13 mouse cellular contexts compared by ENCODE assay signal in the genomic region with DNA sequence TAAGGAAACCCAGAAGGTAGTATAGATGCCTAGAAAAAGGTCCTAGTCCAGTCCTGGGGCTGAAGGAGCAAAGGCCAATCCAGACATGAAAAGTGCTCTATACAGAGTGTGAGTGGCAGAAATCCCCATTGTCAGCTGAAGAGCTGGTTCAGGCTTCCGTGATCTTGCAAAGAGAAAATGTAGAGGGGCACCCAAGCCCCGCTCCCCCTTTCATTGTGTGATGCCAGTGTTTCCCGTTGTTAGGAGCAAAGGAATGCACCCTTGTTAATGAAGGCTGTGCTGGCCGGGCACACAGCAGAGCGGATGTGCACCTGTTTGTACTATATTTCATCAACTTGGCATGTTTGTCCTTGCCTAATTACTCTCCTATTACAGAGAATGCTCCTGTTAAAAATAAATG.
DNase-seq lines count a peak whose midpoint lies in the region; ATAC-seq lines count a peak whose summit lies in the region.
"Had no signal": no experiment of that assay in that cellular context is flagged by ENCODE, and none has a peak within 500 bp of the region (broad histone marks: within the 10 kb centered on the region; RNA-seq: fewer than 3 reads in every experiment).

No protein-coding gene starts in this region.

- H3K27me3 ChIP-seq in embryonic facial prominence, embryonic 14.5 days (replicated peaks; ENCODE audit: control insufficient read depth, insufficient read depth, low read length), result no peaks in the 10 kb centered on the region
- no peaks in the 10 kb centered on the region for H3K27me3 ChIP-seq in hindbrain, embryonic 11.5 days (ENCODE audit: control insufficient read depth, insufficient read depth, low read length)
- H3K27me3 ChIP-seq in midbrain, embryonic 13.5 days, result no peaks in the 10 kb centered on the region
- no peaks in the 10 kb centered on the region for H3K27me3 ChIP-seq in kidney, embryonic 16.5 days (ENCODE audit: insufficient read depth, low read length)
- H3K27me3 ChIP-seq in intestine, embryonic 16.5 days (replicated peaks; ENCODE audit: control insufficient read depth, insufficient read depth, low read length), result no peaks in the 10 kb centered on the region
- H3K27me3 ChIP-seq: limb, embryonic 12.5 days had no signal

- H3K27ac ChIP-seq in embryonic facial prominence, embryonic 14.5 days (replicated peaks; ENCODE audit: low read depth, low read length), result no peak overlapping the region
- no peak overlapping the region for H3K27ac ChIP-seq in hindbrain, embryonic 11.5 days (ENCODE audit: low read depth, low read length)
- no peak overlapping the region for H3K27ac ChIP-seq in midbrain, embryonic 13.5 days
- H3K27ac ChIP-seq in kidney, embryonic 16.5 days (ENCODE audit: low read length), result no peak overlapping the region
- no peak overlapping the region for H3K27ac ChIP-seq in intestine, embryonic 16.5 days (ENCODE audit: low read length)
- H3K27ac ChIP-seq: kidney, postnatal 0 days; limb, embryonic 12.5 days; stomach, postnatal 0 days had no signal

- DNase-seq in embryonic facial prominence, embryonic 14.5 days (ENCODE audit: low spot score), result peak; percentile 20
- DNase-seq in hindbrain, embryonic 11.5 days (ENCODE audit: low spot score), result peak; percentile 54
- DNase-seq in retina, postnatal 1 day, result peak; percentile 69
- DNase-seq in right cerebral cortex, postnatal 25 days, result no peak
- DNase-seq: cerebellum, adult 9-10 months; heart, postnatal 36 days; lung, adult 18-20 months had no signal

- no peak overlapping the region for H3K4me3 ChIP-seq in embryonic facial prominence, embryonic 14.5 days (ENCODE audit: low read depth, low read length)
- no peak overlapping the region for H3K4me3 ChIP-seq in hindbrain, embryonic 11.5 days (ENCODE audit: low read depth, low read length)
- H3K4me3 ChIP-seq in midbrain, embryonic 13.5 days (replicated peaks), result no peak overlapping the region
- H3K4me3 ChIP-seq in kidney, embryonic 16.5 days (ENCODE audit: low read length), result no peak overlapping the region
- H3K4me3 ChIP-seq in intestine, embryonic 16.5 days (ENCODE audit: low read length), result no peak overlapping the region
- H3K4me3 ChIP-seq: limb, embryonic 12.5 days had no signal

- no peak for ATAC-seq in embryonic facial prominence, embryonic 14.5 days (ENCODE audit: low read depth)
- peak; percentile 92 for ATAC-seq in hindbrain, embryonic 11.5 days (ENCODE audit: low FRiP score)
- peak; percentile 97 for ATAC-seq in midbrain, embryonic 13.5 days
- ATAC-seq in kidney, embryonic 16.5 days (ENCODE audit: low FRiP score, low TSS enrichment), result no peak
- ATAC-seq in intestine, embryonic 16.5 days, result no peak

- no peaks in the 10 kb centered on the region for H3K4me1 ChIP-seq in embryonic facial prominence, embryonic 14.5 days (ENCODE audit: control insufficient read depth, insufficient read depth, low read length)
- H3K4me1 ChIP-seq in hindbrain, embryonic 11.5 days (replicated peaks; ENCODE audit: control insufficient read depth, insufficient read depth, low read length), result no peaks in the 10 kb centered on the region
- H3K4me1 ChIP-seq in midbrain, embryonic 13.5 days (replicated peaks), result peaks cover 13% of the 10 kb centered on the region
- no peaks in the 10 kb centered on the region for H3K4me1 ChIP-seq in kidney, embryonic 16.5 days (ENCODE audit: insufficient read depth, low read length)
- H3K4me1 ChIP-seq in intestine, embryonic 16.5 days (ENCODE audit: control insufficient read depth, insufficient read depth, low read length), result no peaks in the 10 kb centered on the region

- no peaks in the 10 kb centered on the region for H3K36me3 ChIP-seq in embryonic facial prominence, embryonic 14.5 days (ENCODE audit: control insufficient read depth, insufficient read depth, low read length)
- H3K36me3 ChIP-seq in hindbrain, embryonic 11.5 days (ENCODE audit: control insufficient read depth, insufficient read depth, low read length), result no peaks in the 10 kb centered on the region
- H3K36me3 ChIP-seq in midbrain, embryonic 13.5 days, result no peaks in the 10 kb centered on the region
- no peaks in the 10 kb centered on the region for H3K36me3 ChIP-seq in kidney, embryonic 16.5 days (ENCODE audit: insufficient read depth, low read length)
- no peaks in the 10 kb centered on the region for H3K36me3 ChIP-seq in intestine, embryonic 16.5 days (ENCODE audit: control insufficient read depth, insufficient read depth, low read length)
- H3K36me3 ChIP-seq: limb, embryonic 12.5 days had no signal

- H3K9ac ChIP-seq in embryonic facial prominence, embryonic 14.5 days (ENCODE audit: low read depth, low read length), result no peak overlapping the region
- no peak overlapping the region for H3K9ac ChIP-seq in hindbrain, embryonic 11.5 days (ENCODE audit: low read depth, low read length)
- no peak overlapping the region for H3K9ac ChIP-seq in midbrain, embryonic 13.5 days (replicated peaks)
- H3K9ac ChIP-seq in kidney, embryonic 16.5 days (replicated peaks; ENCODE audit: low read length), result no peak overlapping the region
- no peak overlapping the region for H3K9ac ChIP-seq in intestine, embryonic 16.5 days (ENCODE audit: low read depth, low read length)
- H3K9ac ChIP-seq: limb, embryonic 12.5 days had no signal

- H3K4me2 ChIP-seq in embryonic facial prominence, embryonic 14.5 days (ENCODE audit: low read depth, low read length), result no peak overlapping the region
- no peak overlapping the region for H3K4me2 ChIP-seq in hindbrain, embryonic 11.5 days (replicated peaks; ENCODE audit: low read depth, low read length)
- peak overlapping the region; percentile 18 for H3K4me2 ChIP-seq in midbrain, embryonic 13.5 days (replicated peaks)
- no peak overlapping the region for H3K4me2 ChIP-seq in kidney, embryonic 16.5 days (replicated peaks; ENCODE audit: low read depth, low read length)
- no peak overlapping the region for H3K4me2 ChIP-seq in intestine, embryonic 16.5 days (ENCODE audit: low read depth, low read length)
- H3K4me2 ChIP-seq: limb, embryonic 12.5 days had no signal

- WGBS in embryonic facial prominence, embryonic 14.5 days, result 55% methylated on average over 5 of the region's 5 CpGs
- WGBS in hindbrain, embryonic 11.5 days, result 23% methylated on average over 5 of the region's 5 CpGs
- 8% methylated on average over 5 of the region's 5 CpGs for WGBS in midbrain, embryonic 13.5 days
- WGBS in kidney, embryonic 16.5 days, result 57% methylated on average over 5 of the region's 5 CpGs
- WGBS in intestine, embryonic 16.5 days, result 56% methylated on average over 5 of the region's 5 CpGs

- H3K9me3 ChIP-seq in embryonic facial prominence, embryonic 14.5 days (ENCODE audit: control insufficient read depth, low read length), result no peaks in the 10 kb centered on the region
- H3K9me3 ChIP-seq in hindbrain, embryonic 11.5 days (ENCODE audit: control insufficient read depth, low read length), result no peaks in the 10 kb centered on the region
- no peaks in the 10 kb centered on the region for H3K9me3 ChIP-seq in midbrain, embryonic 13.5 days
- no peaks in the 10 kb centered on the region for H3K9me3 ChIP-seq in kidney, embryonic 16.5 days (ENCODE audit: low read length)
- no peaks in the 10 kb centered on the region for H3K9me3 ChIP-seq in intestine, embryonic 16.5 days (ENCODE audit: control insufficient read depth, low read length)
- H3K9me3 ChIP-seq: limb, embryonic 12.5 days had no signal

Comparison
In these comparisons a context has a peak if more than half of its experiments do, and no peak if none do; other contexts are left out.
1. ATAC-seq: peak in hindbrain, embryonic 11.5 days (single experiment) and midbrain, embryonic 13.5 days (single experiment); none in embryonic facial prominence, embryonic 14.5 days (single experiment), kidney, embryonic 16.5 days (single experiment) and intestine, embryonic 16.5 days (single experiment).